Mouse (Mus musculus): ENCODE measurements around the gene Lmna. TPM values are rescaled to one million over a fixed set of nuclear protein-coding genes. Genes with fewer than 3 reads are reported as not detected.
A peak's percentile ranks its signal among the peaks of the same experiment; 100 is the strongest.

The Lmna gene
- polyA plus RNA-seq, 1 experiment from 2014 or later = 27.6 TPM

DNA sequence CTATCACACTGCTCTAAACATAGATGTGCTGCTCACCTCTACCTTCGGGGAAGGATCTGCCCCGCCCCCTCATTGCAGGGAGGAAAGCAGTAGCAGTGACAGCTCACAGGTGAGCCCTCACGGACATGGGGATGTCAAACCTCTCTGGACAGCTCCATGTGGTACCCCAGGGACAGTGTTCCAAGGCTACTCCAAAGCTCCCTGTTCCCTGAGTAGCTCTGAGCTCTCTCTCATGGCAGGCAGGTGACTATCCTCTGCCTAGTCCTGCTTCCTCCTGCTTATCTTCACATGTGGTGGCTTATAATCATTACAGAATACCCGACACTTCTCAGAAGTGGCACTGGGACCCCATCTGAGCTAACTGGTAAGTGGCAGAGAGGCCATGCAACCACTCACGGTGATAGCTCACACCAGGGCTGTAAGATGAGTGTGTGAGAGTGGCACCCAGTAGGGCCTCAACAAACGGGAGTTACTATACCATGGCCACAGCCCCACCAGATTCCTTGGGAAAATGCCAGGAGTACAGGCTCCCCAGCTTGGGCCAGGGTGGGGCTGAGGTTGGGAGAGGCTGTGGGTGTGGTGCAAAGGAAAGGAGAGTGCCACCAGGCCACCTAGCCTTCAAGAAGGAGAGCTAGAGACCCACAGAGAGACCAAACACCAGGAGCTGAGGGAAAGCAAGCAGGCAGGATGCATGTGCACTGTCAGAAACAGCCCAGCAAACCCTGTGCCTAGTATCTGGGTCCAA is 37.1 kb upstream of the Lmna start:
- H3K27me3 ChIP-seq (replicated peaks) = no peaks in the 10 kb centered on the region
- H3K4me3 ChIP-seq = no peak overlapping the region
- H3K4me2 ChIP-seq (replicated peaks) = no peak overlapping the region
- 82% methylated on average over 6 of the region's 6 CpGs for WGBS
- no peak overlapping the region for H3K9ac ChIP-seq
- H3K4me1 ChIP-seq = peaks cover 12% of the 10 kb centered on the region
- no peaks in the 10 kb centered on the region for H3K36me3 ChIP-seq
- no peak overlapping the region for H3K27ac ChIP-seq
- no peak for ATAC-seq (ENCODE audit: low FRiP score, low read depth)
- no peaks in the 10 kb centered on the region for H3K9me3 ChIP-seq

DNA sequence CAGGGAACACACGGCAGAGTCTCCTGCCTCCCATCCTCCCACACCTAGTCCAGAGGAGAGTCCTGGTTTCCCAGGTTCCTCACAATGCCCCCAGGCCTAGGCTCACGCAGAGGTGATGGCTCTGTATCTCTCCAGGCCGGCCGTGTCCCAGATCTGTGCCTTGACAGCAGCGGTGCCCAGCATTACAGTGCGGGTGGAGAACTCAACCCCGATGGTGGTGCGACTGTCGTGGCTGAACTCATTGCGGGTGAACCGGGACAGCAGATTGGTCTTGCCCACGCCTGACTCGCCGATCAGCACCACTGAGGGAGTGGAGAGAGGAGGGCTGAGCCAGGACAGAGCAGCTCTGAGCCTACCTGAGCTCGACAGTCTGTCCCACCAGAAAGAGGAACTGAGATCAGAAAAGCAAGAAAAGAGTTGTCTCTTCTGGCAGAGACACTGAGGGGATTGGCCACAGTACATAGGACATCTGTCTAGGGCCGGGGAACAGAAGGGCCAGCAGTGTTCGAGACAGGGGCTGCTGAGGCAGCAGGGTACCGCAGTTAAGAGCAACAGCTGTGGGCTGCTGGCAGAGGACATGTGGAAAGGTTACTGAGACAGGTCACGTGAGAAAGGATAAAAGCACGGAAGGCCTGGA is 35.3 kb upstream of the Lmna start:
- WGBS = 69% methylated on average over 20 of the region's 20 CpGs
- Histone ChIP-seq H3K4me3 (no peak overlapping the region), H3K4me1 (peaks cover 22% of the 10 kb centered on the region), H3K36me3 (peaks cover 9% of the 10 kb centered on the region), H3K9ac (no peak overlapping the region), H3K9me3 (no peaks in the 10 kb centered on the region), H3K27ac (0 out of 2 replicates have a peak overlapping the region, but pooled peaks have one; percentile 4), H3K4me2 (replicated peaks) (no peak overlapping the region), H3K27me3 (replicated peaks) (no peaks in the 10 kb centered on the region)
- no peak for ATAC-seq (ENCODE audit: low FRiP score, low read depth)

DNA sequence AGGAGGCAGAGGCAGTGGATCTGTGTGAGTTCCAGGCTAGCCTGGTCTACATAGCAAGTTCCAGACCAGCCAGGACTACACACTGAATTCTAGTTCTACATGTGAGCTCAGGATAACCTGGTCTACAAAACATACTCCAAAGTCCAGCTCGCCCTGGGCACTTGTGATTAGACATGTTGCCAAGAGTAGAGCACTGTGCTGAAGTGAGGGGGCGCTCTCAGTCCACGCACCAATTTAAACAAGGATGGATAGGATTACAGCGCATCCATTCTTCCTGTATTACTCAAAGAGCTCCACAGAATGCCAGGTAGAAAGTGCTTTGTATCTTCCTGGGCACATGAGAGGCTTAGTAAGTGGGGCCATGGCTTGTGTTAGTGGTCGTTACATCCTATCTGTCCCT is 34.8 kb upstream of the Lmna start:
- H3K4me2 ChIP-seq (replicated peaks) = no peak overlapping the region
- H3K9me3 ChIP-seq = no peaks in the 10 kb centered on the region
- WGBS = 52% methylated on average over 5 of the region's 5 CpGs
- peaks cover 26% of the 10 kb centered on the region for H3K4me1 ChIP-seq
- no peak for ATAC-seq (ENCODE audit: low FRiP score, low read depth)
- peaks cover 13% of the 10 kb centered on the region for H3K36me3 ChIP-seq
- no peak overlapping the region for H3K27ac ChIP-seq
- H3K4me3 ChIP-seq = no peak overlapping the region
- H3K9ac ChIP-seq = no peak overlapping the region
- H3K27me3 ChIP-seq (replicated peaks) = no peaks in the 10 kb centered on the region

DNA sequence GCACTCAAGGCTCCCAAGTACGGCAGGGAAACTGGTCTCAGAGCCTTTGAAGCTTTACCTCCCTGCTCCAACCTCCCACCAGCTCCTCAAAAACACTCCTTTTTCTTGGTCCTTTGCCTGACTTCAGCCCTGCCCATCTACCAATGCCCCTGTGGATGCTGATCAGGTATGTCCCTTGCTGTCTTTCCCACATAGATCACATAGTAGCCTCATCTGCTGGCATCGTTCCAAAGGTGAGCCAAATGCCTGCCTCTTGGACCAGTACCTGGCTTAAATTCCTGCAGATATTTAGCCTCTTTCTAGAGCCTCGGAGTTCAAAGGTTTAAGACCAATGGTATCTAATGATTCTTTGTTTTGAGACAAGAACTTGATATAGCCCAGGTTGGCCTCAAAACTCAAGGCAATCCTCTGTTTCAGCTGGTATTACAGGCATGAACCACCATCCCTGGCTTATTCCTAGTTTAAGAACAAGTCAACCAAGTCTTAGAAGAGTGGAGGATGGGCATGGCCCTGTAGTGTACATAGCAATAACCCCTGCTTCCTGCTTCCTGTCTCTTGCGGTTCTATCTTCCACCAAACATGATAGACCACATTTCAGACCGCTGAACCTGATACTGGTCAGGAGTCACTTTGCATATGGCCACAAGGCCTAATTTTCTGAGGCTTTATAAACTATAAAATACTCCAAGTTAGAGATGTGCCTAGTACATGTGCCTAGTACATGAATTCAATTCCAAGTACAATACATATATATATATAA is 34.1 kb upstream of the Lmna start:
- H3K27me3 ChIP-seq (replicated peaks) = no peaks in the 10 kb centered on the region
- H3K9me3 ChIP-seq = no peaks in the 10 kb centered on the region
- 0 out of 2 replicates have a peak overlapping the region, but pooled peaks have one; percentile 9 for H3K4me2 ChIP-seq (replicated peaks)
- WGBS = 76% methylated on average over 5 of the region's 5 CpGs
- no peak overlapping the region for H3K27ac ChIP-seq
- H3K4me1 ChIP-seq = peaks cover 30% of the 10 kb centered on the region
- no peak overlapping the region for H3K4me3 ChIP-seq
- peaks cover 16% of the 10 kb centered on the region for H3K36me3 ChIP-seq
- ATAC-seq (ENCODE audit: low FRiP score, low read depth) = no peak
- no peak overlapping the region for H3K9ac ChIP-seq

DNA sequence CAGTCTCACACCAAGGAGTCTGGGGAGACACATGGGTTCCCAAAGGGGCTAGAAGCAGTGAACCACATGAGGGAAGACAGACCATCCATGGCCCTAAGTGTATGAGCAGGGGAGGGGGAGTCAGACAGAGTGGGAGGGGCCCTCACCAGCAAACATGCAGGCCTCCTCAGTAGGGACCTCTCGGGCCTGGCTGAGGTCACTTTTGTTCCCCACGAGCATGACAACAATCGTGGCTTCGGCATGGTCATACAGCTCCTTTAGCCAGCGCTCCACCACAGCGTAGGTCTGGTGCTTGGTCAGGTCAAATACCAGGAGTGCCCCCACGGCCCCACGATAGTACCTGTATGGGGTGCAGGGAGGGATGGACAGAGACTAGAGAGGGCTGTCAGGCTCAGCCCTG is 33.4 kb upstream of the Lmna start:
- peaks cover 22% of the 10 kb centered on the region for H3K36me3 ChIP-seq
- peaks cover 36% of the 10 kb centered on the region for H3K4me1 ChIP-seq

DNA sequence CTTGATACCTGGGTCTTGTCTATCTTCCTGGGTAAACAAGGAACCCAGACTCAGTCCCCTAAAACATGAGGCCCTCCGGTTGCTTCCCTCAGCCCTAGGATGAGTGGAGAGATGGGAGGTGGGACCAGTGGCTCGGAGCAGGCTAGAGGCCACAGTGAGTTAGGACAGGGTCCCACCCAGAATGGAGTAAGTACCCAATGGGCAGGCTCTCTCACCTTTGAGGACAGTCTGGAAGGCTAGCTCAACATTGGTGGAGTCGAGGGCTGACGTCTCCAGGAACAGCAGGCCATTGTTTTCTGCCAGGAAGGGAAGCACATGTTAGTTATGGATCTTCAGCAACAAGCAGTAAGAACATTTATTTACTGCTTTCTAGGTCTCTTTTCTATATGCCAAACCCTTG is 32.7 kb upstream of the Lmna start:
- no peaks in the 10 kb centered on the region for H3K9me3 ChIP-seq
- ATAC-seq (ENCODE audit: low FRiP score, low read depth) = no peak
- 78% methylated on average over 4 of the region's 4 CpGs for WGBS

More for the DNA sequence above, 33.4 kb upstream of the Lmna start:
- no peaks in the 10 kb centered on the region for H3K9me3 ChIP-seq
- H3K9ac ChIP-seq = no peak overlapping the region
- H3K4me3 ChIP-seq = no peak overlapping the region
- H3K4me2 ChIP-seq (replicated peaks) = 0 out of 2 replicates have a peak overlapping the region, but pooled peaks have one; percentile 9
- no peak overlapping the region for H3K27ac ChIP-seq
- H3K27me3 ChIP-seq (replicated peaks) = no peaks in the 10 kb centered on the region
- ATAC-seq (ENCODE audit: low FRiP score, low read depth) = no peak
- WGBS = 82% methylated on average over 8 of the region's 8 CpGs

DNA sequence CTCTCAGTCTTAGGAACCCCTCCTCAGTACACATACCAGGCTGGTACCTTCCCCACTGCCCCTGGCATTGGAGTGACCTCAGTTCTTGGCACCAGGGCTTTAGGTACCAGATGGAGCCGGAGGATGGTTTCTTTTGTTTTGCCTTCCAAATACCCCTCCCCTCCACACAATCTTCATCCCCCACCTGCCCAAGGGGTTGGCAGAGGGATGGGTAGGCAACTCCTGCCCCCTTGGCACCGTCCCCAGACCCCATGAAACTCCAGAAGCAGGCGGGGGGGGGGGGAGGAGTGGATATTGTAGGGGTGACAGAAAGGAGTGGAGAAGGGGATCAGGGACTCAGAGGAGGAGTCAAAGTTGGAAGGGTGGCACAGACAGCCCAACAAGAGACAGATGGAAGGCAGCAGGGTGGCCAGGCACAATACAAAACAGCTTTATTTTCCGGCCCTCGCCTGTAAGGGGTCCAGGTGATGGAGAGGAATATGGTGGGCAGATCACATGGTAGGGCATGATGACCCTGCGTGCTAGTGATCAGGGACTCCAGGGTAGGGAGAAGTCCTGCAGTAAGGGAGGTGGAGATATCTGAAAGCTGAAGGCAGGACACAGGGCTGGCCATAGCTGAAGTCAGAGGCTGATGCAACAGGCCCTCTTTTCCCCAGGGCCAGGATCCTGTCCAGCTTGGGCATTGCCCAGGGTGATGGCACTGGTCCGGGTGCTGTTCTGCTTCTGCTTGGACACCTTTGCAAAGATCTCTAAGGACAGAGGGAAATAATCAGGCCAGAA is 32.1 kb upstream of the Lmna start:
- H3K9me3 ChIP-seq = no peaks in the 10 kb centered on the region
- peaks cover 36% of the 10 kb centered on the region for H3K36me3 ChIP-seq
- WGBS = 75% methylated on average over 7 of the region's 7 CpGs
- no peaks in the 10 kb centered on the region for H3K27me3 ChIP-seq (replicated peaks)
- no peak overlapping the region; the same call in 1 of the 2 replicates for H3K27ac ChIP-seq
- H3K9ac ChIP-seq = no peak overlapping the region
- no peak overlapping the region; the same call in 1 of the 2 replicates for H3K4me2 ChIP-seq (replicated peaks)
- peaks cover 50% of the 10 kb centered on the region for H3K4me1 ChIP-seq
- no peak overlapping the region for H3K4me3 ChIP-seq
- peak; percentile 15; the same call in 1 of the 2 replicates for ATAC-seq (ENCODE audit: low FRiP score, low read depth)

More for the DNA sequence above, 32.7 kb upstream of the Lmna start:
- no peaks in the 10 kb centered on the region for H3K27me3 ChIP-seq (replicated peaks)
- peaks cover 29% of the 10 kb centered on the region for H3K36me3 ChIP-seq
- H3K4me1 ChIP-seq = peaks cover 43% of the 10 kb centered on the region
- H3K9ac ChIP-seq = no peak overlapping the region
- no peak overlapping the region for H3K4me2 ChIP-seq (replicated peaks)
- H3K4me3 ChIP-seq = no peak overlapping the region
- no peak overlapping the region for H3K27ac ChIP-seq

DNA sequence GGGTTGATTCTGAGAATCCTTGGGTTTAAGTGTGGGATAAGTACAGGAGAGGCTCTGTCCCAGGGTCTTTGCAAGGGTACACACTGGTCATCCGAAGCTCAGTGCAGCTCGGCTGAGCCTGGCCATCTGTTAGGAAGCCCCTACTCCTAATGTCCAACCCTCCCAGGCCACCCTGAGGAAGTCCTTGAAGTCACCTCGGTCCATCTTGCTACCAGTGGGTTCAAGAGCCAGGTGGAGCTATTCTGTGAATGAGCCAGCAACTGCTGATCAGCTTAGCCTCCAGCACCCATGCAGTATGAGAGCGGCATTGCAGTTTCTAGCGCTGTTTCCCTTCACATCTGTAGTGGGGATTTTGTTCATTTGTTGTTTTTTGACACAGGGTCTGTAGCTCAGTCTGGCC is 30.3 kb upstream of the Lmna start:
- H3K36me3 ChIP-seq = peaks cover 51% of the 10 kb centered on the region
- WGBS = 71% methylated on average over 5 of the region's 5 CpGs
- H3K9ac ChIP-seq = no peak overlapping the region
- peak overlapping the region; percentile 22 for H3K4me2 ChIP-seq (replicated peaks)
- H3K27ac ChIP-seq = no peak overlapping the region
- no peaks in the 10 kb centered on the region for H3K9me3 ChIP-seq
- H3K27me3 ChIP-seq (replicated peaks) = no peaks in the 10 kb centered on the region
- H3K4me3 ChIP-seq = no peak overlapping the region
- ATAC-seq (ENCODE audit: low FRiP score, low read depth) = no peak
- peaks cover 67% of the 10 kb centered on the region for H3K4me1 ChIP-seq

DNA sequence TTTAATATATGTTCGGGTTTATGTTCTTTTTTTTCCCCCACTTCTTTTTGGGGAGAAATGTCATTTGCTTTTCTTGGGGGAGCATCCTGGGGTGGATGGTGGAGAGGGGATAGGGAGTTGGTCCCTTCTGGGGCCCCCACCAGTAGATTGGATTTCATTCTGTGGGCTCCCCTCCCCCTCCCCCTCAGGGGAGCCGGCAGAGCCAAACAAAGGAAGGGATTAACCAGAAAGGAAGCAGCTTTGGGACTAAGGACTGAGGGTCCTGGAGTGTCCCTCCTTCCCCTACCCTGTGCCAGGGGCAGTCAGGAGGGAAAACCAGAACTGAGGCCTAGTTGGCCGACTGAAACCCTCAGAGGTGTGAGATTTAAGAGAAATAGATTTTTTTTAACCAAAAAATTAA is 29.6 kb upstream of the Lmna start:
- Histone ChIP-seq H3K9me3 (no peaks in the 10 kb centered on the region), H3K4me1 (peaks cover 67% of the 10 kb centered on the region)

DNA sequence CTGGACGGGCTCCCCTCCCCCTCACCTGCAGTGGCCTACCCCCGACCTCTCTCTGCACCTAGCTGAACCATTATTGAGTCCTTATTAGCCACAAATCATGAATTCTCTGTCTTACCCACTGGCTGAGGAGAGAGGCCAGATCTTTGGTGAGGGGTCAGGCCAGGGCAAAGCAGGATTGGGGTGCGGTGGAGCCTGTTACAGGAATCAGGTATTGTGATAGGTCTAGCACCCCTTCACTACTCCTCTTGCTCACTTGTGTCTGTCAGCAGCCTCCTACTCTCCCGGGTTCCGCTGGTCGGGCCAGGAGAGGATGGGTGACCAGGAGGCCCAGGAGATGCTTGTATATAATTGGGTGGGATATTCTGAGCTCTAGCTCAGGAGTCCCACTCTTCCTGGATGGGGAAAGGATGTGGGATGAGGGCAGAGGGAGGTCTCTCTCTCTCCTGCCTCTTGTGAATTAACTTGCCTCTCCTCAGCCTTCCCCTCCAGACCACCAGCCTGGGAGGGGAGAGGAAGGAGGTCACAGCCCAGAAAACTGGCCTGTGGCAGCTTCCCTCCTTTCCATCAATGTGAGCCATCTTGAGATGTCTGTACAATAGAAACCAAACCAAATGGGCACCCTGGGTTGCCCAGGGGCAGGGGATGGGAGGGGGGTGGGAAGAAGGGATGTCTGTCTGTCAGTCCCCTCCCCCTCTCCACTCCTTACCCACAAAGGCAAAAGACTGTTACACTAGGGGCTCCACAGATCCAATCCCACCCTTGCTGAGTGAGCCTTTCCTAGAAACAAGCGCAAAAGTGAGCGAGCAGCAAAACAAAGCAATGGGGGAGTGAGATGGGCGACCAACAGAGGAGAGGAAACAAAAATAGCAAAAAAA is 28.8 kb upstream of the Lmna start:
- no peak overlapping the region for H3K4me3 ChIP-seq
- H3K9ac ChIP-seq = peak overlapping the region; percentile 22; the same call in 1 of the 2 replicates
- no peak for ATAC-seq (ENCODE audit: low FRiP score, low read depth)
- H3K4me2 ChIP-seq (replicated peaks) = peak overlapping the region; percentile 89
- H3K9me3 ChIP-seq = no peaks in the 10 kb centered on the region
- H3K27ac ChIP-seq = 0 out of 2 replicates have a peak overlapping the region, but pooled peaks have one; percentile 17
- H3K27me3 ChIP-seq (replicated peaks) = no peaks in the 10 kb centered on the region
- peaks cover 76% of the 10 kb centered on the region for H3K4me1 ChIP-seq
- WGBS = 40% methylated on average over 9 of the region's 9 CpGs
- peaks cover 51% of the 10 kb centered on the region for H3K36me3 ChIP-seq

More for the DNA sequence above, 29.6 kb upstream of the Lmna start:
- H3K4me3 ChIP-seq = no peak overlapping the region
- H3K9ac ChIP-seq = peak overlapping the region; percentile 40; the same call in 1 of the 2 replicates
- peaks cover 51% of the 10 kb centered on the region for H3K36me3 ChIP-seq
- WGBS = 16% methylated on average over 3 of the region's 3 CpGs
- ATAC-seq (ENCODE audit: low FRiP score, low read depth) = no peak
- H3K27me3 ChIP-seq (replicated peaks) = no peaks in the 10 kb centered on the region
- H3K27ac ChIP-seq = no peak overlapping the region
- peak overlapping the region; percentile 30; the same call in 1 of the 2 replicates for H3K4me2 ChIP-seq (replicated peaks)

DNA sequence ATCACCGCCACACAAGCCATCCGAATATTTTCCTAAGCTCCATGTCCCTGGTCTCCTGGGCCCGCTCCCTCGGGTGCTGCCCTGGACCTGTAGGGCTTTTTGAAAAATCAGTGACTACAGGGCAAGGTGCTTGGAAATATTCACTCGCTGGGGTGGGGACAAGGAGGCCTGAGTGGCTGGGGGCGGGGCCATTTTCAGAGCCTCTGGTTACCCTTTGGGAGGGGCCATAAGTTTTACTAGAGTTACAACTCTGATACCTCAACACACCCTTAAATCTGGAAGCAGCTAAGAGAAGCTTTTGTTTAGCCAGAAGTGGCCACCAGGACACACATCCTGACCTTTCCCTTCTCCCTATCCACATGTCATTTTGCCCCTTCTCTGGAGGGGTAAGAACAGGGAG is 27.4 kb upstream of the Lmna start:
- Histone ChIP-seq H3K27ac (0 out of 2 replicates have a peak overlapping the region, but pooled peaks have one; percentile 42), H3K9me3 (no peaks in the 10 kb centered on the region), H3K27me3 (replicated peaks) (no peaks in the 10 kb centered on the region), H3K36me3 (peaks cover 51% of the 10 kb centered on the region), H3K4me3 (peak overlapping the region; percentile 73), H3K4me2 (replicated peaks) (peak overlapping the region; percentile 89), H3K9ac (peak overlapping the region; percentile 98; the same call in 1 of the 2 replicates), H3K4me1 (peaks cover 76% of the 10 kb centered on the region)
- no peak for ATAC-seq (ENCODE audit: low FRiP score, low read depth)
- WGBS = 79% methylated on average over 6 of the region's 6 CpGs

All from neural tube, embryonic 12.5 days (tissue).